Mouse (Mus musculus) liver, adult 10 weeks (tissue): Measurements from ENCODE around the gene Msgn1. TPM values are rescaled to one million over a fixed set of nuclear protein-coding genes. Genes with fewer than 3 reads are reported as not detected.

Source experiments
- polyA plus RNA-seq: library from polyadenylated mRNA; stranded (reverse); fragments of 350-450 nt; fragmentation: Illumina TruSeq; extraction: RNeasy Lipid Tissue Mini Kit (QIAGEN cat#74804); gene quantifications from one replicate; pipeline ENCODE4 v1.2.3, GENCODE M21; 2014; ENCODE audit warnings: low read depth, low replicate concordance

Msgn1 gene
- polyA plus RNA-seq = not detected

GRCm38 (mm10) chr12:11208872-11209271, at the start of gene Msgn1:
Gene Msgn1 (minus strand): TSS chr12:11208972.

Other genes starting within 250 kb of the Msgn1 start
- not detected for gene Kcns3, start 57.9 kb downstream of the Msgn1 start, polyA plus RNA-seq
- 0.85 TPM for gene Gen1, start 56.8 kb upstream of the Msgn1 start, polyA plus RNA-seq
- 27.0 TPM for gene Smc6, start 56.9 kb upstream of the Msgn1 start, polyA plus RNA-seq
- not detected for gene Vsnl1, start 227.6 kb upstream of the Msgn1 start, polyA plus RNA-seq
- not detected for gene Rad51ap2, start 247.1 kb upstream of the Msgn1 start, polyA plus RNA-seq